Mouse (Mus musculus): ENCODE results near the gene Mctp2.

Mctp2 gene

DNA sequence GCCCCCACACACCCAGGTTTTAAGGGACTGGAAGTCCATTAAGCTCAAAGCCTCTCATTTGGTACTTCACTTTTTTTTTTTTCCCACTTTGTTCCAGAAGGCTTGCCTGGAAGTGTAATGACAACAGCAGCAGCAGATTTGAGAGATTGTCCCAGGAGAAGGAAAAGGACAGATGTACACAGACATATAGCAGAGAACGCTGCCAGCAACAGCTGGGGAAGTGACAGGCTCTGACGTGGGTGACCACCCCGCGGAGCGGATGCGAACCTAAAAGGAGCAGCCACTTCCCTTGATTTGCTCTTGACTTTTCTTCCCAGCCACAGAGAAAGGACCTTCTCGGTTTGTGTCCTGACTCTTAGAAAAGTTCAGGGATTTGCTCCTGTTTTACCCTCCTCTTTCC is 185.4 kb downstream of the Mctp2 start:
- ChIA-PET POLR2A (no interaction called here), CTCF (no interaction called here)

DNA sequence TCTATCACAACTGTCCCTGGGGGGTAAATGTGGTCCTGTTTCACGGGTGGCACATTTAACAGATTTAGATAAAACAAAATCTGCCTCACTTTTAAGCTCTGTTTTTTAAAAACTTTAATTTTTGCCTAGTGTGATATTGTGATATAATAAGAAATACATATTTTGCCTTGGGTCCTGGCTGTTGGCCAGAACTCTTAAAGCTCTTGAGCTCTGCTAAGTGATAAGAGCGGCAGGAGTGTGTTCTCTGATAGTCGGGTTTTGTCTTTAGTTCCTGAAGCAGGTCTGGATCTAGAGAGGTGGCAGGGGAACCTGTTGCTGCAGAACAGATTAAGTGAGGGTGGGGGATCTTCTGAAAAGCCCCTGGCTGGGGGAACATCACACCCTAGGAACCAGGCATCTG is 186.7 kb downstream of the Mctp2 start:
- ChIA-PET POLR2A (no interaction called here), CTCF (no interaction called here)

GRCm38 (mm10) chr7:72117376-72118077 is 188.9 kb downstream of the Mctp2 start:
- POLR2A ChIA-PET = no interaction called here
- CTCF ChIA-PET = no interaction called here

DNA sequence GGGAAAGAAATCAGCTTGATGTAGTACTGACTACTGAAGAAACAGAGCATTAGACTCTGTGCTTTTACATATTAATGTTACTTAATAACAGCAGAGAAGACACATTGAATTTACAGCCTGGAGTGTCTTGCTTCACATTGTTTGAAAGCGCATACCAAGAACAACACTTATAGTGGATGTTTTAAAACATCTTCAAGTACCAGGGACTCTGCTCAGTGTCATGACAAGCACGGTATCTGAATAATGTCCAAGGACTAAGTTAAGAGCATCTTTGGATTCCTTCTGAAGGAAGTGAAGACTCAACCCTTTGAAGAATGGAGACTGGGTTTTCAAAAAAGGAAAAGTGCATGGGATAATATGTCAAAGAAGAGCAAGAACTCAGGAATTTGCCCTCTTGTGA is 191.3 kb downstream of the Mctp2 start:
- ChIA-PET CTCF (no interaction called here), POLR2A (no interaction called here)

- POLR2A ChIA-PET = no interaction called here
Observed at GRCm38 (mm10) chr7:72110578-72110977, 195.8 kb downstream of the Mctp2 start.

DNA sequence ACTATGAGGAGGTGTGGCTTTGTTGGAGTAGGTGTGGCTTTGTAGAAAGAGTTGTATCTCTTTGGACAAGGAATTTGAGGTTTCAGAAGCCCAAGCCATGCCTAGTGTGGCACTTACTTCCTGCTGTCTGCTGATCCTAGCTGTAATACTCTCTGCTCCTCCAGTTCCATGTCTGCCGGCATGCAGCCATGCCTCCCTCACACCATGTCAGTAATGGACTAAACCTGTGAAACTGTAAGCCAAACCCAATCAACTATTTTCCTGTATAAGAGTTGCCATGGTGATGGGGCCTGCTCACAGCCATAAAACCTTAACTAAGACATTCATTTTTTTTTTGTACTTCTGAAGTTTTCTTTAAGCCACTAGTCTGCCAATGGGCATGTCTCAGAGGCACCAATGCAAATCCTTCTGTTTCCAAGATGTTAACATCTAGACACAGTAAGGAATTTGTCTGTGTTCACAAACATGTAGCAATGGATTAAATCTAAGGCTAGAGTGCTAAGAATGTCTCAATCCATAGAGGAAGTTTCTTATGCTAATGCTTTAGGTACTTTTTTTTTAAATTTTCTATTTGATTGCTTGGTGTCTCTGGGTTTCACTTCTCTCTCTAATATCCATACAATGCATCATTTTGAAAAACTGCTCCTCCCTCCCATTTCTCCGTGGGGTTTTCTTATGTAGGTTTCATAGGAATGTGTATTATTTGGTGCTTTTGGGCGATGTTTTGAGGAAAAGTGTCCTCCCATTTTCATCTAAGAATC is 197.6 kb downstream of the Mctp2 start:
- ChIA-PET POLR2A (no interaction called here), CTCF (no interaction called here)

More at GRCm38 (mm10) chr7:72110578-72110977, 195.8 kb downstream of the Mctp2 start:
- CTCF ChIA-PET = no interaction called here

DNA sequence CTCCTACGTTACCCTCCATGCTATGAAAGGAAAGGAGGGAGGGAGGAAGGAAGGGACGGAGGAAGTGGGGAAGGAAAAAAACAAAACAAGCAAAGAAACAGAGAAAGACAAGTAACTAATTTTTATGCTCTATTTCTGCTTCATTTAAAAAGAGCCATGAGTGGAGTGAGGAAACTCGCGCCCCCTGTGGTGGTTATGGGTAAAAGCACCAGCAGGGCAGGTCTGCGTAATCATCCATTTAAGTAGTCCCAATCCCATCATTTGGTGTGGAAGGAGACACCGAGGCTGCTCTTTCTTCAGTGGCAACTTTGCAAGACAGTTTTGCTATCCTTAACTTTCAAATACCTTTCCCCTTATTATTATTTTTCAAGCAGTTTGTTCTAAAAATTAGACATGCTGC is 202.2 kb downstream of the Mctp2 start:
- POLR2A ChIA-PET = interaction anchor here in 1 of 4 experiments (0.7 kb wide), 1 partner anchor 112 kb away, joined by 4 read pairs; no protein-coding TSS in a partner anchor
- CTCF ChIA-PET = no interaction called here

DNA sequence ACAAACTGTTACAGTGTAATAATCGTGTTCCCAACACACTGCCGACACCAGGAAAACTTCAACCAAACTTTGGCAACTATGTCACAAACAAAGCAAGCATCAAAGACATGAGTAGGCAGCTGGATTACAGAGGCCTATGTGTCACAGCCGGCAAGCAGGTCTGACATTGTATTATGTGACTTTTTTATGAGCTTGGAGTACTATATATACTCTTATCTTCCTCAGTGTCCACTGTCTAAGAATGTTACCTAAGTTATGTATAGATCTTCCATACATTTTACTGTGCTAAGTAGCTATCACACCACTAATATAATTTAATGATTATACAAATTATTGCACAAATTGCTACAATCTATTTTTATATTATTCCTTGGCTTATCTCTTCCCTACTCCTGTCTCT is 202.8 kb downstream of the Mctp2 start:
- CTCF ChIA-PET = no interaction called here
- POLR2A ChIA-PET = interaction anchor here in 1 of 4 experiments (0.7 kb wide), 1 partner anchor 113 kb away, joined by 4 read pairs; no protein-coding TSS in a partner anchor

GRCm38 (mm10) chr7:72100683-72101082 is 205.7 kb downstream of the Mctp2 start:
- CTCF ChIA-PET = no interaction called here
- POLR2A ChIA-PET = no interaction called here

- ChIA-PET POLR2A (no interaction called here), CTCF (no interaction called here)
Observed at GRCm38 (mm10) chr7:72098603-72099002, 207.8 kb downstream of the Mctp2 start.

GRCm38 (mm10) chr7:72096973-72097372 is 209.4 kb downstream of the Mctp2 start:
- ChIA-PET POLR2A (no interaction called here), CTCF (no interaction called here)

DNA sequence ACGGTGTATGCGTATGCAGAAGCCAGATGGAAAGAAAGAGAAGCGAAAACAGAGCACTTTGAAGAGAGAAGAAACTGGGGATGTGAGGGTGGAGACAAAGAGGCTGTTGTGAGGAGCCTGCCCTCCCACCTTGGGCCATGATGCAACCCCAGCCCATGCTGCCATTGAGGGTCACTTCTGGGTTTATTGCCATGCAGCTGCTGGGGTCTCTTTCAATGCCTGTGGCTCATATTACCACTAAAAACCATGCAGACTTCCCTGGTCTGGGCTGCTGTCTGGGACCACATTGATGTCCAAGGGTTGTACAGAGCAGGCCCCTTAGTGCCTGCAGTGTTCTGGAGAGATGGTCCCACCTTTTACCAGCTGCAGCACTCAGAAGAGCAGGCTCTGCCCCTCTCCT is 210.0 kb downstream of the Mctp2 start:
- POLR2A ChIA-PET = no interaction called here
- CTCF ChIA-PET = no interaction called here

- CTCF ChIA-PET = no interaction called here
Observed at GRCm38 (mm10) chr7:72089463-72090175, 216.8 kb downstream of the Mctp2 start.

GRCm38 (mm10) chr7:72080705-72081104 is 225.7 kb downstream of the Mctp2 start:
- POLR2A ChIA-PET = no interaction called here
- CTCF ChIA-PET = no interaction called here

More at GRCm38 (mm10) chr7:72089463-72090175, 216.8 kb downstream of the Mctp2 start:
- POLR2A ChIA-PET = no interaction called here

GRCm38 (mm10) chr7:72078896-72079295 is 227.5 kb downstream of the Mctp2 start:
- ChIA-PET POLR2A (no interaction called here), CTCF (interaction anchor here in 1 of 4 experiments (0.6 kb wide), 1 partner anchor 667 kb away, joined by 3 read pairs; no protein-coding TSS in a partner anchor)

DNA sequence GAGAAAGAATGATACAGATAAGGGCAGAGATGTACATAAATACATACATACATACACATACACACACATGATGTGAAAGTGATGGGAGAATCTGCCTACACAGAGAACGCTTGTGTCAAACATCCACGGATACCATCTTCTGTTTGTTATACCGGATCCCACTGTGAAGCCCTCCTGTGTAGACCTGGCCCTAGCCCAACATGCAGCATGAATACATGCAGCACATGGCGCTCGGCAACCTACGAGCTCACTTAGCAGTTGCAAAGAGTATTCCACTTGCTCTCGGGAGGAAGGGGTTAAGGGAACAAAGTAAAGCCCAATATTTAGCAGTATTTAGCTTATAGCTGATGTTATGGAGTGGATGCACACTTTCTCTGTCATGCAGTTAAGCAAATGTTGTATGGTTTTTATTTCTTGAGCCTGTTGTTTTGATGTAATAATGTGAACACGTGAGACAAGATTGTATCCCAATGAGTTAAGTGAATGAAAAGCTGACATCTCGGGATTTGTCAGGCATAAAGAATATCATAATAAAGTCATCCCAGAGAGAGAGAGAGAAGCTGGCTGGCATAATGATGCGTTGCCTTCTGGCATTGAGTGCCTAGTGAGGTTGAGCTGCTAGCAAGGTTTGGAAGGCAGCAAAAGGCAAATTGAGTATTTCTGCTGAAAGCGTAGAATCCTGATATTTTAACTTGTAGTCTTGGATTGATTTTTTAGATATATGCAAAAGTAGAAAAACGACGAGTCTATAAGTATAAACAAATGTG is 234.8 kb downstream of the Mctp2 start:
- POLR2A ChIA-PET = interaction anchor here in 1 of 4 experiments (0.7 kb wide), 1 partner anchor 1636 kb away, joined by 3 read pairs; no protein-coding TSS in a partner anchor
- CTCF ChIA-PET = interaction anchor here in 1 of 4 experiments (0.7 kb wide), 1 partner anchor 282 kb away, joined by 3 read pairs; no protein-coding TSS in a partner anchor

GRCm38 (mm10) chr7:72068454-72068853 is 238.0 kb downstream of the Mctp2 start:
- POLR2A ChIA-PET = no interaction called here
- CTCF ChIA-PET = no interaction called here

GRCm38 (mm10) chr7:72066352-72066751 is 240.1 kb downstream of the Mctp2 start:
- POLR2A ChIA-PET = interaction anchor here in 1 of 4 experiments (0.6 kb wide), 1 partner anchor 26 kb away, joined by 5 read pairs; no protein-coding TSS in a partner anchor
- CTCF ChIA-PET = no interaction called here

- ChIA-PET POLR2A (no interaction called here), CTCF (no interaction called here)
Observed at GRCm38 (mm10) chr7:72051759-72052158, 254.6 kb downstream of the Mctp2 start.
